ENCODE assay signal across 12 mouse cellular contexts in the genomic region with DNA sequence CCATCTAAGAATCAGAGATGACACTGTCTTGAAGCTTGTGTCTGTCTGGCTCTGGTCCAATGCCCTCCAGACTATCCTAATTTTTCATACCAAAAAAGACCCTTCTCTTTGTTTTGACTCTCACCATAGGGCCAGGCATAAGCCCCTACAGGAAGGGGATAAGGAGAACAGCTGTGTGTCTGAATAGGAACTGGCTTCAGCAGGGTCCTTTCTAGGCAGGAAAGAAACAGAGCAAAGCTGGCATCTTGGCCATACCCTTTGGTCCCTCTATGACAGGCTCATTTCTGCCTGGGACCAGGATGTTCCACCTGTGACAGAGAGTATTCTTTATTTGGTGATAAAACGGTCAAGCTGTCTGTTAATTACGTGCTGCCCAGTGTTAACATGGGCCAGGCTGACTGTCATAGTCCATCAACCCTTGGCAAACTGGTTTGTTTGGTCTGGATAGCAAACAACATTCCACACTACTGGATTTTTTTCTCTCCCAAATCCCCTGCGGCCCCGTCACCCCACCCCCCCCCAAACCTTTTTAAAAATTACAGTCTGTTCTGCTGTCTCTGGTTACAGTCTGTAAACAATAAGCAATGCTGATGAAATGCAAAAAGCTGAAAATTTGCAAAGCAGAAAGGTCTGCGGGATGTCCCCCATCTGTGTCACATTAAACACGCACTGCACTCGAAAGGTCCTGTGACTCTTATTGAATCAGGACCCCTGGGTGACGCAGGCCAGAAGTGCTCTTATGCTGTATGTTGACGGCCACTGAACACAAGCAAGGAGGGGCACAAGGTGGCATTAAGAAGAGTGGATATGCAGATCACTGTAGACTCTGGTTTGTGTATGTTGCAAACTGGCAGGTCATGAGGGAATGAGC.
DNase-seq lines count a peak whose midpoint lies in the region; ATAC-seq and TF ChIP-seq lines count a peak whose summit lies in the region.
"Had no signal": no experiment of that assay in that cellular context is flagged by ENCODE, and none has a peak within 500 bp of the region (broad histone marks: within the 10 kb centered on the region; RNA-seq: fewer than 3 reads in every experiment).

No protein-coding gene starts in this region.

- no peaks in the 10 kb centered on the region for H3K36me3 ChIP-seq in liver, embryonic 16.5 days (ENCODE audit: control insufficient read depth, insufficient read depth)
- no peaks in the 10 kb centered on the region for H3K36me3 ChIP-seq in embryonic facial prominence, embryonic 12.5 days
- no peaks in the 10 kb centered on the region for H3K36me3 ChIP-seq in kidney, adult 2 months (ENCODE audit: control insufficient read depth, insufficient read depth, low read length)
- H3K36me3 ChIP-seq: midbrain, embryonic 12.5 days; neural tube, embryonic 13.5 days had no signal

- TF ChIP-seq POLR2A in kidney, adult 2 months (IDR thresholded peaks at IDR 0.05; ENCODE audit: low read depth, low read length), result no peak

- no peak overlapping the region for H3K4me3 ChIP-seq in liver, embryonic 16.5 days (ENCODE audit: low read depth, low read length)
- H3K4me3 ChIP-seq in embryonic facial prominence, embryonic 12.5 days, result no peak overlapping the region
- H3K4me3 ChIP-seq in kidney, adult 2 months (ENCODE audit: insufficient read depth, low read depth, low read length), result no peak overlapping the region
- H3K4me3 ChIP-seq: limb, embryonic 12.5 days; midbrain, embryonic 12.5 days; neural tube, embryonic 13.5 days had no signal

- no peak overlapping the region for H3K9ac ChIP-seq in liver, embryonic 16.5 days (ENCODE audit: low read depth, low read length)
- H3K9ac ChIP-seq in embryonic facial prominence, embryonic 12.5 days, result no peak overlapping the region
- H3K9ac ChIP-seq: limb, embryonic 12.5 days; midbrain, embryonic 12.5 days; neural tube, embryonic 13.5 days had no signal

- ATAC-seq in liver, embryonic 16.5 days (ENCODE audit: low read depth), result peak; percentile 68
- no peak for ATAC-seq in embryonic facial prominence, embryonic 12.5 days (ENCODE audit: insufficient number of reproducible peaks, insufficient read depth, low FRiP score, low TSS enrichment)

- intact Hi-C loops in gastrocnemius, postnatal 14 days (cut with DNase I; ENCODE audit: low total_unique reads), result no loop called here

- no peak overlapping the region for H3K4me2 ChIP-seq in liver, embryonic 16.5 days (ENCODE audit: low read depth, low read length)
- H3K4me2 ChIP-seq in embryonic facial prominence, embryonic 12.5 days (replicated peaks), result no peak overlapping the region
- H3K4me2 ChIP-seq: limb, embryonic 12.5 days; midbrain, embryonic 12.5 days; neural tube, embryonic 13.5 days had no signal

- peak overlapping the region; percentile 61 for H3K27ac ChIP-seq in liver, embryonic 16.5 days (ENCODE audit: low read length)
- H3K27ac ChIP-seq in embryonic facial prominence, embryonic 12.5 days, result peak overlapping the region; percentile 55; the same call in 1 of the 2 replicates
- H3K27ac ChIP-seq in kidney, adult 2 months (ENCODE audit: insufficient read depth, low read depth, low read length), result peak overlapping the region; percentile 98
- H3K27ac ChIP-seq: limb, embryonic 12.5 days; midbrain, embryonic 12.5 days; neural tube, embryonic 13.5 days had no signal

- peaks cover 21% of the 10 kb centered on the region for H3K4me1 ChIP-seq in liver, embryonic 16.5 days (ENCODE audit: control insufficient read depth, low read depth, low read length)
- peaks cover 64% of the 10 kb centered on the region for H3K4me1 ChIP-seq in embryonic facial prominence, embryonic 12.5 days
- H3K4me1 ChIP-seq in kidney, adult 2 months (ENCODE audit: control insufficient read depth, insufficient read depth, low read length), result peaks cover 51% of the 10 kb centered on the region
- H3K4me1 ChIP-seq: midbrain, embryonic 12.5 days had no signal

- no peak for TF ChIP-seq CTCF in kidney, adult 2 months (conservative IDR thresholded peaks at IDR 0.05; ENCODE audit: insufficient read depth, insufficient read length, low read depth, low read length)

- DNase-seq in liver, result no peak
- DNase-seq in kidney, adult 2 months, result peak; percentile 84
- DNase-seq in lung, postnatal 10 days, result peak; percentile 57
- no peak for DNase-seq in layer of hippocampus, adult 18-20 months (ENCODE audit: low spot score in 2 of 2)
- DNase-seq in gastrocnemius, postnatal 14 days, result no peak
- DNase-seq: heart, postnatal 14 days; right cerebral cortex, postnatal 25 days had no signal

- H3K27me3 ChIP-seq in liver, embryonic 16.5 days (ENCODE audit: control insufficient read depth, insufficient read depth, low read depth, low read length), result no peaks in the 10 kb centered on the region
- H3K27me3 ChIP-seq in embryonic facial prominence, embryonic 12.5 days, result no peaks in the 10 kb centered on the region
- no peaks in the 10 kb centered on the region for H3K27me3 ChIP-seq in kidney, adult 2 months (replicated peaks; ENCODE audit: control insufficient read depth, insufficient read depth, low read length)
- H3K27me3 ChIP-seq: limb, embryonic 12.5 days; midbrain, embryonic 12.5 days; neural tube, embryonic 13.5 days had no signal

- WGBS in liver, embryonic 16.5 days (ENCODE audit: insufficient replicate concordance), result 69% methylated on average over 9 of the region's 9 CpGs
- 29% methylated on average over 9 of the region's 9 CpGs for WGBS in embryonic facial prominence, embryonic 12.5 days
- WGBS in kidney, adult 2 months, result 29% methylated on average over 9 of the region's 9 CpGs

- no peaks in the 10 kb centered on the region for H3K9me3 ChIP-seq in liver, embryonic 16.5 days (replicated peaks; ENCODE audit: control insufficient read depth, low read length)
- no peaks in the 10 kb centered on the region for H3K9me3 ChIP-seq in embryonic facial prominence, embryonic 12.5 days
- H3K9me3 ChIP-seq: limb, embryonic 12.5 days; midbrain, embryonic 12.5 days; neural tube, embryonic 13.5 days had no signal

Comparison
In these comparisons a context has a peak if more than half of its experiments do, and no peak if none do; other contexts are left out.
1. DNase-seq: peak in kidney, adult 2 months (single experiment) and lung, postnatal 10 days (single experiment); none in liver (single experiment), layer of hippocampus, adult 18-20 months (0 of 2) and gastrocnemius, postnatal 14 days (single experiment).
2. Peak in every context shown above with its lines, with median percentiles within 50 percentile points of each other: H3K27ac ChIP-seq.